Mouse (Mus musculus) limb, embryonic 13.5 days (tissue): ENCODE results near the gene Rasgrf1. TPM values are rescaled to one million over a fixed set of nuclear protein-coding genes. Genes with fewer than 3 reads are reported as not detected.

ENCODE experiments used
- ATAC-seq: fragments of 200-750 bp; cut with Nextera tagmentation; 2 replicates; pipeline ENCODE4 v1.8.0; 2017; ENCODE audit warnings: low read depth, moderate number of reproducible peaks, moderate TSS enrichment; ENCODE audit not compliant: low FRiP score
- H3K27ac ChIP-seq: fragments of 300-500 bp; sonication (generic); 2 replicates; pipeline ENCODE4 v1.5.1; 2015; ENCODE audit warnings: inconsistent platforms, mild to moderate bottlenecking, moderate library complexity
- H3K27me3 ChIP-seq: fragments of 300-500 bp; sonication (generic); 2 replicates; pipeline ENCODE4 v1.6.1; 2015; ENCODE audit warnings: mild to moderate bottlenecking, inconsistent platforms
- H3K36me3 ChIP-seq: fragments of 300-500 bp; sonication (generic); 2 replicates; pipeline ENCODE4 v1.6.1; 2015; ENCODE audit warnings: inconsistent platforms, mild to moderate bottlenecking, moderate library complexity
- H3K4me1 ChIP-seq: fragments of 300-500 bp; sonication (generic); 2 replicates; pipeline ENCODE4 v1.6.1; 2015; ENCODE audit warnings: inconsistent platforms
- H3K4me2 ChIP-seq: fragments of 300-500 bp; sonication (generic); replicated peaks from 2 replicates; pipeline ENCODE4 v1.6.1; 2015; ENCODE audit warnings: inconsistent platforms, mild to moderate bottlenecking, moderate library complexity
- H3K4me3 ChIP-seq: fragments of 300-500 bp; sonication (generic); 2 replicates; pipeline ENCODE4 v1.5.1; 2015; ENCODE audit warnings: moderate library complexity, mild to moderate bottlenecking, inconsistent platforms
- H3K9ac ChIP-seq: fragments of 300-500 bp; sonication (generic); 2 replicates; pipeline ENCODE4 v1.6.1; 2015; ENCODE audit warnings: mild to moderate bottlenecking, inconsistent platforms
- H3K9me3 ChIP-seq: fragments of 300-500 bp; sonication (generic); 2 replicates; pipeline ENCODE4 v1.6.1; 2016; ENCODE audit warnings: inconsistent platforms
- WGBS: fragments of 180-500 bp; shearing (Covaris S2); methylation state at CpG from one replicate; pipeline ENCODE4 v1.1.7; 2015; 5-methylcytosine and 5-hydroxymethylcytosine counted together
- polyA plus RNA-seq: library from polyadenylated mRNA; unstranded; fragments of >200 nt; fragmentation: Nextera tagmentation; extraction: Ambion mirVana; gene quantifications from 2 replicates; pipeline ENCODE4 v1.2.1, GENCODE M21; 2015

Gene Rasgrf1
- polyA plus RNA-seq = 0.34 and 0.54 TPM in 2 replicates

DNA sequence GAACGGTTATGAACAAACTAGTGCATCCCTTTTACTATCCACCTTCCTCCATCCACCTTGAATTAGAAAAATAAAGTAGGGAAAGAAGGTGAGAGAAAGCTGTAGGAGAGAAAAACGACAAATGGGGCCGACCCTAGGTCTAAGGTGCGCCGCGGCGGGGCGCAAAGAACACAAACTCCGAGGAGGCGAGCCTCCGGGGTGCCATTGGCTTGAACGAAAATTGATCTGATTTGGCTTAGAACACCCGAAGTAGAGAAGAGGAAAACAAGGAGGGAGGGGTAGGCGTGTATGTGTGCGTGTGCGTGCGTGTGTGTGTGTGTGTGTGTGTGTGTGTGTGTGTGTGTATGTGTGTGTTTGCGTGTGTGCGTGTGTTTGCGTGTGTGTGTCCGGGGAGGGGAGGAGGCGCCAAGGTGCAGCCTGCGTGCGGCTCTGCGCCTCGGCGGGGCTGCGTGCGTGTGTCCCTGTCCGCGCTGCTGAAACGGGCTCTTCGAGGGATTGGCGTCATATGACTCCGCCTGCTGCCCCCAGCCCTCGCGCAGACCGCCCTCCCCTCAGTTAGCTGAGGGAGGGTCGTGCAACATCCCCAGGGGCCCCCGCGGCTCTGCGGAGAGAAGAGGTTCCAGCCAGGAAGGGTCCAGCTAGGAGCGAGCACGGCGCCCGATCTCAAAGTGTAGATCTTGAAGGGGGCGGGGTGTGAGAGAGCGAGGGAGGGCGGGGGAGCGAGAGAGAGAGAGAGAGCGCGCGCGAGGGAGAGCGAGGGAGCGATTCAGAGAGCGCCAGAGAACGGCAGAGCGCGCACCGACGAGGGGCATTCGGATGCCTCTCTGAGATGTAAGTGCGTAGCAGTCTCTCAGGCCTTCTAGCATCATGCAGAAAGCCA, at the start of gene Rasgrf1:
Gene Rasgrf1, plus strand, starts transcription at position 778 of the 880 bp plus-strand sequence.
- Histone ChIP-seq H3K4me1 (peaks cover 30% of the 10 kb centered on the region), H3K36me3 (no peaks in the 10 kb centered on the region), H3K4me2 (peak within 1 kb of the TSS; percentile 94), H3K9me3 (no peaks in the 10 kb centered on the region), H3K27me3 (peaks cover 97% of the 10 kb centered on the region), H3K27ac (no peak within 1 kb of the TSS), H3K9ac (peak within 1 kb of the TSS; percentile 53), H3K4me3 (peak within 1 kb of the TSS; percentile 56)
- WGBS = under 1% methylated on average over 51 of the region's 64 CpGs
- ATAC-seq = peak; percentile 68; the same call in 1 of the 2 replicates

GRCm38 (mm10) chr9:89860145-89860544, 49.6 kb upstream of the Rasgrf1 start:
- Histone ChIP-seq H3K4me2 (no peak overlapping the region), H3K4me3 (no peak overlapping the region), H3K36me3 (no peaks in the 10 kb centered on the region), H3K27ac (no peak overlapping the region), H3K9ac (no peak overlapping the region), H3K27me3 (no peaks in the 10 kb centered on the region; the same call in 1 of the 2 replicates), H3K9me3 (no peaks in the 10 kb centered on the region), H3K4me1 (no peaks in the 10 kb centered on the region)
- ATAC-seq = no peak
- 74% methylated on average over 11 of the region's 11 CpGs for WGBS

DNA sequence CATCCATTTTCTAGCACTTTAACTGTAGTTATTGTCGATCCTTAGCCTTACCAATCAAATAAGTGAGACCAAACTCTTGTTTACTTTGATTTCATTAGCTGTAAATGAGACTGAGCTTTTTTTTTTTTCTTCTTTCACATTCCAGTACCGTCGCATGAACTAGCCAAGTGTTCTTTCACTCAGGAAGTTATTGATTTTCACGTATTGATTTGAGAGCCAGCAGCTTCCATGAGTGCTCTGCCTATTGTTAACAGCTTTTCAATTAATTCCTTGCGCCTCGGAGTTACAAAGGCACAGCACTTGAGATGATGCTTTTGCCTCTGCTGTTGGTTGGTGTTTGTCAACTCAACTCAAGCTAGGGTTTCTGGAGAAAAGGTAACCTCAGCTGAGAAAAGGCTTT, 49.1 kb upstream of the Rasgrf1 start:
- no peaks in the 10 kb centered on the region for H3K9me3 ChIP-seq
- H3K4me3 ChIP-seq = no peak overlapping the region
- H3K36me3 ChIP-seq = no peaks in the 10 kb centered on the region
- no peak overlapping the region for H3K4me2 ChIP-seq
- H3K4me1 ChIP-seq = no peaks in the 10 kb centered on the region
- WGBS = 71% methylated on average over 6 of the region's 6 CpGs
- H3K27ac ChIP-seq = no peak overlapping the region
- H3K27me3 ChIP-seq = peaks cover under 1% of the 10 kb centered on the region; the same call in 1 of the 2 replicates
- no peak for ATAC-seq
- H3K9ac ChIP-seq = no peak overlapping the region

GRCm38 (mm10) chr9:89867141-89867540, 42.6 kb upstream of the Rasgrf1 start:
- Histone ChIP-seq H3K9me3 (no peaks in the 10 kb centered on the region), H3K36me3 (no peaks in the 10 kb centered on the region), H3K27ac (no peak overlapping the region), H3K4me2 (no peak overlapping the region), H3K4me3 (no peak overlapping the region), H3K4me1 (peaks cover 8% of the 10 kb centered on the region; the same call in 1 of the 2 replicates), H3K27me3 (peaks cover 63% of the 10 kb centered on the region), H3K9ac (no peak overlapping the region)
- ATAC-seq = no peak
- WGBS = 46% methylated on average over 4 of the region's 4 CpGs

GRCm38 (mm10) chr9:89868093-89868729, 41.5 kb upstream of the Rasgrf1 start:
- WGBS = 4% methylated on average over 16 of the region's 16 CpGs
- H3K9ac ChIP-seq = no peak overlapping the region
- no peak for ATAC-seq
- H3K4me3 ChIP-seq = peak overlapping the region; percentile 11; the same call in 1 of the 2 replicates
- no peaks in the 10 kb centered on the region for H3K36me3 ChIP-seq
- no peak overlapping the region for H3K27ac ChIP-seq
- H3K9me3 ChIP-seq = no peaks in the 10 kb centered on the region
- peaks cover 73% of the 10 kb centered on the region for H3K27me3 ChIP-seq
- H3K4me2 ChIP-seq = peak overlapping the region; percentile 44
- peaks cover 8% of the 10 kb centered on the region; the same call in 1 of the 2 replicates for H3K4me1 ChIP-seq

DNA sequence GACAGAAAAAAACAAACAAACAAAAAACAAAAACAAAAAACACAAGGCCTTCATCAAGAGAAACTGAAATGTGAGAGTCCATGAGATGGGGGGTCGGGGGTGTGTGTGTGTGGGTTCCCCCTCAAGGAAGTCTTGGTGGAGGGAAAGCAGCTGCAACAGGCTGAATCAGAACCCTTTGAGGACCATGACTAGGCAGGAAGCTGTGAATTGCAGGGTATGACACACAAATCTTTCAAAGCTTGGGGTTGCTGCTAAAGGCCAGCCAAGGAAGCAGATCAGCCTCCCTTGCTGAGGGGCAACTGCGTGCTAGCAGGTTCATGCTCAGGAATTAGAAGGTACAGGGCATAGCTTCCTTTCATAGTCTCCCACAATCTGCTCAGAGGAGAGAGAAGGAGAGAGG, 40.1 kb upstream of the Rasgrf1 start:
- ATAC-seq = no peak
- 13% methylated on average over 2 of the region's 2 CpGs for WGBS
- Histone ChIP-seq H3K9ac (no peak overlapping the region), H3K4me2 (no peak overlapping the region), H3K27me3 (peaks cover 86% of the 10 kb centered on the region), H3K9me3 (no peaks in the 10 kb centered on the region), H3K4me1 (peaks cover 8% of the 10 kb centered on the region; the same call in 1 of the 2 replicates), H3K36me3 (no peaks in the 10 kb centered on the region), H3K27ac (no peak overlapping the region), H3K4me3 (no peak overlapping the region)

DNA sequence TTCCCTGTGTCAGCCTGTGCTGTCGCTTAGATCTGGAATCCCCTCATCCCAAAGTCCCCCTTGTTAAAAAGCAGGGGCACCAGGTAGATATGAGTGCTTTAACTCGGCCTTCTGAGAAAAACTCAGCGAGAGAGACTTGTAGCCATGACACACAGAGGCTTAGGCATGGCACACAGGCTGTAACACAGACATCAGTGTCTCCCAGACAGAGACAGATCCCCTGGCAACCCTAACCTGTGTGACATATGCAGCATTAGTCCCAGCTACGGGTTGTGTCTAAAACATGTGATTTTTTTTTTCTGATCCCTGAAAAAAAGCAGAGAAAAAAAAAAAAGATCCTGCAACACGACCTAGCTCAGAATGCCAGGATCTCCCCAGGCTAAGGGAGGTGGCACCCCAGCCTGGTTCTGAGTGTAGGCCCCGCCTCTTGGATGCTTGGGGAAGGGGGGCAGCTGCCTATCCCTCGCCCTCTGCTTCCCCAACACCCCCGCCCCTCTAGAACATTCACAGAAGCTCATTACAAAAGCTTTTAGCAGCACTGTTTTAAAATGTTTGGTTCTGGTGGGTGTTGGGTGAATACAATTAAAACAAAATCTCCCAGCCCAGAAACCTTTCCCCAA, 39.1 kb upstream of the Rasgrf1 start:
- H3K36me3 ChIP-seq = no peaks in the 10 kb centered on the region
- H3K4me3 ChIP-seq = no peak overlapping the region
- H3K9ac ChIP-seq = no peak overlapping the region
- no peaks in the 10 kb centered on the region for H3K9me3 ChIP-seq
- H3K27ac ChIP-seq = no peak overlapping the region
- no peak overlapping the region for H3K4me2 ChIP-seq
- H3K4me1 ChIP-seq = peaks cover 8% of the 10 kb centered on the region; the same call in 1 of the 2 replicates
- 5% methylated on average over 8 of the region's 8 CpGs for WGBS
- ATAC-seq = no peak
- peaks cover 95% of the 10 kb centered on the region for H3K27me3 ChIP-seq

DNA sequence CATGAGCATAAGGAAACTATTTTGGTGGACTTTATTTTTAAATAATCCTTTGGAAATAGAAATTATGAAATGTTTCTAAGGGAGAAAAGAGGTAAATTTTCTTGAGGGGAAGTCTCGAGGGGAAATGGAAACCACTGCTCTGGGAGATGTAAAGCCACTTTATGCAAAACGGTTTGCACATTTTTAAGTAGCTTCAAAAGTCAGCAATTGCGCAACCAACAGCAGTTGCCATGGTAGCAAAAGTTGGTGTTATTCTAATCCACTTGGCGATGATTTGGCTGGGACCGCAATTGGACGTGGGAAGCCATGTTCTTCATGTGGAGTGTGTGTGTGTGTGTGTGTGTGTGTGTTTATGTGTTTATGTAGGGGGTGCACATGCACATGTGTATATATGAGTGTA, 37.6 kb upstream of the Rasgrf1 start:
- Histone ChIP-seq H3K27me3 (peaks cover 92% of the 10 kb centered on the region), H3K4me1 (peaks cover 8% of the 10 kb centered on the region; the same call in 1 of the 2 replicates), H3K9ac (no peak overlapping the region), H3K9me3 (no peaks in the 10 kb centered on the region), H3K27ac (no peak overlapping the region), H3K4me3 (no peak overlapping the region), H3K4me2 (no peak overlapping the region), H3K36me3 (no peaks in the 10 kb centered on the region)
- no peak for ATAC-seq
- WGBS = 81% methylated on average over 6 of the region's 6 CpGs

- 69% methylated on average over 7 of the region's 7 CpGs for WGBS
- no peaks in the 10 kb centered on the region for H3K36me3 ChIP-seq
- H3K4me1 ChIP-seq = 0 out of 2 replicates have a peak, but pooled peaks cover 3% of the 10 kb centered on the region
- H3K4me3 ChIP-seq = no peak overlapping the region
- H3K9me3 ChIP-seq = peaks cover 2% of the 10 kb centered on the region; the same call in 1 of the 2 replicates
- no peak overlapping the region for H3K4me2 ChIP-seq
- ATAC-seq = no peak
- peaks cover 89% of the 10 kb centered on the region for H3K27me3 ChIP-seq
- H3K27ac ChIP-seq = no peak overlapping the region
- no peak overlapping the region for H3K9ac ChIP-seq
These were observed 35.3 kb upstream of the Rasgrf1 start for GRCm38 (mm10) chr9:89874434-89874833.

DNA sequence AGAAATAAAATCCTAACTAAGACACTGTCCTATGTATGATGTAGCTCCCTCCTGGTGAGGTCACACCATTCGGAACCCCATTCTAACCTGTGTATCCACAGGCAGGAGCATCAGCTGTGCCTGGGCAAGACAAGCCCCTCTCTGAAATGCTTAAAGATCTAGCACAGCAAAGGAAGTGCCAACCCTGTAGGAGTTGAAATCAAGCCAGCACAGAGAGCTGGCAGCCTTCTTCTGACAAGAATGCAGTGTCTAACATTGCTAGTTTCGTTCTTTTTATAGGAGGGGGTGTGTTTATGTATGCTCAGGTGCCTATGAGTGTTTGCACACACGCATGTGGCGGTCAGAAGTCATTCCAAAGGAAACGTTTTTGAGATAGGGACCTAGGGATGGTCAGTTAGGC, 34.2 kb upstream of the Rasgrf1 start:
- H3K36me3 ChIP-seq = no peaks in the 10 kb centered on the region
- 0 out of 2 replicates have a peak, but pooled peaks cover 3% of the 10 kb centered on the region for H3K4me1 ChIP-seq
- ATAC-seq = no peak
- H3K9ac ChIP-seq = no peak overlapping the region
- WGBS = 54% methylated on average over 5 of the region's 5 CpGs
- peaks cover 9% of the 10 kb centered on the region; the same call in 1 of the 2 replicates for H3K9me3 ChIP-seq
- no peak overlapping the region for H3K4me3 ChIP-seq
- H3K4me2 ChIP-seq = no peak overlapping the region
- peaks cover 81% of the 10 kb centered on the region for H3K27me3 ChIP-seq
- no peak overlapping the region for H3K27ac ChIP-seq

DNA sequence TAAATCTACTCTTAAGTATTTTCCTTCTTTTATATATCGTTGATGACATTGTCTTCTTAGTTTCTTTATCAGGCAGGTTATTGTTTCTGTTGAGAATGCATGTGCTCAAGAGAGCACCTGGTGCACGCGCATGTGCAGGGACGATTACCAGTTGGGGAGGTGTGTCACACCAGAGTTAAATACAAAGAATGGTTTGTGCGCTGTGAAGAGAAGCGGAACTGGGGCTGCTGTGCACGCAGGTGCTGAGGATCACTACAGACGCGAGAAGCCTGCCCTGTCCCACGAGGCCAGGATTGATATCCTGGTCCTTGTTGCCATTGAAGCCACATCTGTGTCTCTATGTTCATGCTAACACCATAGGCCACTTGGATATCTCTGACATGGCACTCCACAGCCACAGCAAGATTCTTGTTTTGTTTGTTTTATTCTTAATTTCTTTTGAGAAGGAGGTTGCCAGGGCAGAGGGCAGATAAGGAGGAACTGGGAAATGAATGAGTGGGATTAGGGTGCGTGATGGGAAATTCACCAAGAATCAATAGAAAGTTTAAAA, 31.2 kb upstream of the Rasgrf1 start:
- Histone ChIP-seq H3K4me1 (no peaks in the 10 kb centered on the region), H3K4me2 (no peak overlapping the region), H3K4me3 (no peak overlapping the region), H3K36me3 (no peaks in the 10 kb centered on the region), H3K27ac (no peak overlapping the region), H3K9me3 (peaks cover 9% of the 10 kb centered on the region; the same call in 1 of the 2 replicates), H3K9ac (no peak overlapping the region), H3K27me3 (peaks cover 67% of the 10 kb centered on the region)
- no peak for ATAC-seq
- WGBS = 43% methylated on average over 11 of the region's 11 CpGs
